Mouse (Mus musculus) heart, adult 18-20 months (tissue): ENCODE data around the gene Gli3. TPM values are rescaled to one million over a fixed set of nuclear protein-coding genes. Genes with fewer than 3 reads are reported as not detected.

Experiments
- DNase-seq, 2 experiments: peaks; one replicate each; pipeline ENCODE4 v3.0.0; 2021 to 2022; ENCODE audit warnings: mixed read lengths in 1 of 2
- total RNA-seq, 2 experiments: library from RNA; stranded (reverse); gene quantifications; 2 replicates each; pipeline ENCODE4 v1.2.3; 2021

Gene Gli3
- total RNA-seq, 2 experiments from 2014 or later = 1.3 to 2.6 TPM

DNA sequence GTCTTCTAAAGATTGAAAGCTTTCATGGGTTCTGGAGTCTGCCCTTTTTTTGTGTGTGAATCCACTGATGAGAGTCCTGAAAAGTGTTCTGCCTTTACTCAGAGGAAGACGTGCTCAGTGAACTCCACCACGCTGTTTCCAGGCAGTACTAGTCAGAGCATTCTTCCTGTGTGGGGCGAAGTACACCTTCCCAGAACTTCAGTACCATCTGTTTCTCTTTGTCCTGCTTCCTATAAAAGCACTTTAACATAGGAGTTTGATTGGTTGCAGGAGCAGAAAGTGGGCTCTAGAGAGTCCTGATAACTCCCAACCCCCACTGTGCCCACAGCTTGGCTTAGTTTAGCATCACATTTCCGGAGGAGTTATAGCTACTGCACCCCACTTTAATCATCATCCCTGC, 32.8 kb downstream of the Gli3 start:
- DNase-seq = no peak

- DNase-seq = no peak
Observed at GRCm38 (mm10) chr13:15498338-15498737, 35.3 kb downstream of the Gli3 start.

DNA sequence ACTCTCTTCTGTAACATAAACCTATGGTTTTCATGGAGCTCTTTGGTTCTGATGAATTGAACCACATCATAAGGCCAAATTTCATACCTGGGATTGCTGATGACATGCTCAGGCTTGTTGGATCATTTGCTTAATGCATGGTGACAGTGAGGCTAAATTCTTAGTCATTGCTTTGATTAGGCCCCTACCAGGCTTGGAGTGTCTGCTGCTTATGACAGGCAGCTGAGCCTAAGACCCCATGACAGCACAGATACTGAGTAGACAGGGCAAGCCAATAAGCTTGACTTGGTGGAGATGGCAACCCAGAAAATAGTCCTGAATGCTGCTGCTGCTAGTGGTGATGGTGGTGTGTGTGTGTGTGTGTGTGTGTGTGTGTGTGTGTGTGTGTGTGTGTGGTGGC, 47.9 kb downstream of the Gli3 start:
- DNase-seq = no peak

GRCm38 (mm10) chr13:15513114-15513513, 50.1 kb downstream of the Gli3 start:
- DNase-seq = no peak

DNA sequence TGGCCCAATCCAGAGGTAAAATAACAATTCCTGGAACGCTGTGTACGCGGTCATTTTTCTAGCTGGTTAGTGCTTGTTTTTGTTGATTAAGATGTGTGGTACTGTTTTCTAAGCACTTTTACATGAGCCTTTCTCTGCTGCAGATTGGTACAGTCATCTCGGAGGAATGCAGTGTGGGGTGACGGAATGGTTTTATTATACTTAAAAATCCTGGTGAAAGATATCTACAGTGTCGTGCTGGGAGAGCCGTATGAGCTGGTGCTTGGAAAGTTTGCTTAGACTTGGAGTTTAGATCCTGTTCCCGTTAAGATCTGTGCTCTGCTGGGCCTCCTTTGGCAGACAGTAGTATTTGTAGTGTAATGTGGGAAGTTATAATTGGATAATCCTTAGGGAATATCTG, 51.0 kb downstream of the Gli3 start:
- peak; percentile 13 to 15 for DNase-seq

GRCm38 (mm10) chr13:15517048-15517760, 54.2 kb downstream of the Gli3 start:
- no peak for DNase-seq

- DNase-seq = no peak
Observed at GRCm38 (mm10) chr13:15520353-15520752, 57.3 kb downstream of the Gli3 start.

DNA sequence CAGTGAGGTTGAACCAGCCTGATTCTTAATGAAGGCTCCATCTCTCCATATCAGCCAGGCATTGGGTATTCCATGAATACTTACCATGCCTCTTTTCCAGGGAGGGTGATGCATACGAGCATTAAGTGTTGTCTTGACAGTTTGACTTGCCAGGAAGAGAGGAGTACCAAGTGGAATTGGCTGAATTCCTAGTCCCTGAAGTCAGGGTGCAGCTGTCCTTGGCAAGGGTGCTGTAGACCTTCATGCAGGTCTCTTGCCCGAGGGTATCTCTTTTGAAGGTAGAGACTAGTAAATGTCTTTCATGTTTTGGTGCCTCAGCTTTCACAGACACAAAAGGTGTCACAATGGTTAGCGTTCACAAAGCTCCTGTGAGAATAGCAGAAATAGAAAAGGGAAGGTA, 59.1 kb downstream of the Gli3 start:
- DNase-seq = no peak

- DNase-seq = no peak
Observed at GRCm38 (mm10) chr13:15524208-15524607, 61.2 kb downstream of the Gli3 start.

DNA sequence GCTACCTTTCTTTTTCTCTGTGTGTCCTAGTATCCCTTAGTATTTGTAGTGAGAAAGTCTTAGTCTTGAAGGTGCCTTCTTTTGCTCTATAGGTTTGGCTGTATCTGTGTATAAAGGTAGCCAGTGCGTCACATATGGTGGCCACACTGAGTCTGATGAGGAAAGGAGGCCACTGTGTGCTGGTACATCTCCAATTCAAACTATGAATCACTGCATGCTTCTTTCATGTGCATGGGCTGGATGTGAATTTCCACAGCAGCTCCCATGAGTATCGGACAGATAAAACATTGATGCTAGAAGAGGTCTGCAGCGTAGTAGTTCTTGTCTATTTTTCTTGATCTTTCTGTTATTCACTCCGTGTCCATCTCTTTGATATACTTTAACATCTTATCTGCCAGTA, 63.7 kb downstream of the Gli3 start:
- no peak for DNase-seq

DNA sequence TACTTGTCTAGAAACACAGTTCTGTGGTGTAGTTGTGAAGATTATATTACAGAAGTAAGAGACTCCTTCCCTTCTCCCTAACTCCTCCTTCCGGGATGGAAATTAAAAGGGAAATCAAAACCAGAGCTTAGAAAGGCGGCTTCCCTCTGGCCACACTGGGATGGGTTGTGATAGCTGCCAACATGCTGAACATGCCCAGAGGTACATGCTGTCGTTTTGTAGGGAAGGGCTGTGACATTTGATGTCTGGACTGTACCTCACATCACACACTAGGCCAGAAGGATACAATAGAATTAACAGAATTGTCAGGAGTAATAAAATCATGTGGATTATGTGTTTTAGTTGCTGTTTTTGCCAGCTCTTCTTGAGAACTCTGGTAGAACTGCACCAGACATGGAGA, 68.5 kb downstream of the Gli3 start:
- no peak for DNase-seq

- no peak for DNase-seq
Observed at GRCm38 (mm10) chr13:15537206-15537605, 74.2 kb downstream of the Gli3 start.

DNA sequence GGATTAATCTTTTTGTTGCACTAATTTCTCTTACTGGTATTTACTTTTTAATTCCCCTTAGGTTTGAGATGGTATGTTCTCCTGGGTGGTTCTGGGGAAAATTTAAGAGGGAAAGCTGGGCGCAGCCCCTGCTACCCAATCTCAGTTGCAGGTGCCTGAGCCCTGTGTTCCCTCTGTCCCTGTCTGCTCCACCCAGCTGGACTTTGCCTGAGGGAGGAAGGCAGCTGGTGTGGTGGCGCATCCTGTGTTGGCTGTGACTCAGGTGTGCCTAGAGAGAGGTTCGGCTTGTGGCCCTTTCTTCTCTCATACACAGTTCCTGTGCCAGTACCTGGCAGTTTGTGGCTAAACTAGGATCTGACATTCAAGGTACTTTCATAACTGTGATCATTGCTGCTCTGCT, 74.6 kb downstream of the Gli3 start:
- DNase-seq = no peak

DNA sequence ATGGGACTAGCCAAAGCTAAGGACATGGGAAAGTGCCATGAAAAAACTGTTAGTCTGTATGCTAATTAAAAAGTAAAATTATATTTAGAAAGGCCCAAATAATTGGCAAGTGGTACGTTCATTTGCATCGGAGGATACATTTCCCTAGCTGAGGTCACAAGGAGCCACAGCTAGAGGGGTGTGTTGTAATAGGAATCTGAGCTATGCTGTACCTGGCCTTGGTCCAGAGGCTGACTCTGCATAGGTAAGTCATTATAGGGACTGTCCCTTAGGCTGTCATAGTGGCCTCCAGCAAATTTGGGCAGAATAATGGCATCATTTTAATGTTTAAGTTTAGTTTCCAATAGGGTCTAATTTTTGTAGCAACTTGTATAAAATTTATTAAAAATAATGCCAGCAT, 75.4 kb downstream of the Gli3 start:
- DNase-seq = no peak

DNA sequence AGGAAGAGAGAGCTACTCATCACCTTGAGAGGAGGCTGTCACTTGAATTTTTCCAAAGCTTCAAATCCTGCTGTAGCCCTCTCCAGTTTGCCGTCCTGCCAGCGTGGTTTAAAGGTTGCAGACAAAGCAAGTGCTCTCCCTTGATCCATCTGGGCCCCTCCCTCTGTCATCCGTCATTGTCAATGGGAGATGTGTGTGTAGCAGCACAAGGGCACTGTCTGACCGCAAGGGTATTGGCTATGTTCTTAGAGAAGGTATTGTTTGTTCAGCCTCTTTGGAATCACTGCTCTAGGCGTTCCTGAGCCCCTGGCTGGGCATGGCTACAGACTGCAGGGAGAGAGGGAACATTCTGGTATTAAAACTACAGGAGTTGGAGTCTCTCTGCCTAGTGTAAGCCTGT, 79.0 kb downstream of the Gli3 start:
- no peak for DNase-seq

- no peak for DNase-seq
Observed at GRCm38 (mm10) chr13:15543169-15543887, 80.3 kb downstream of the Gli3 start.

- DNase-seq = no peak
Observed at GRCm38 (mm10) chr13:15543888-15544640, 81.0 kb downstream of the Gli3 start.

GRCm38 (mm10) chr13:15545346-15545896, 82.4 kb downstream of the Gli3 start:
- peak; percentile 6 to 11 for DNase-seq

GRCm38 (mm10) chr13:15546258-15546657, 83.2 kb downstream of the Gli3 start:
- no peak for DNase-seq

- DNase-seq = no peak
Observed at GRCm38 (mm10) chr13:15549466-15549865, 86.4 kb downstream of the Gli3 start.

- DNase-seq = no peak
Observed at GRCm38 (mm10) chr13:15550027-15550602, 87.1 kb downstream of the Gli3 start.

- DNase-seq = no peak
Observed at GRCm38 (mm10) chr13:15550731-15551130, 87.7 kb downstream of the Gli3 start.

DNA sequence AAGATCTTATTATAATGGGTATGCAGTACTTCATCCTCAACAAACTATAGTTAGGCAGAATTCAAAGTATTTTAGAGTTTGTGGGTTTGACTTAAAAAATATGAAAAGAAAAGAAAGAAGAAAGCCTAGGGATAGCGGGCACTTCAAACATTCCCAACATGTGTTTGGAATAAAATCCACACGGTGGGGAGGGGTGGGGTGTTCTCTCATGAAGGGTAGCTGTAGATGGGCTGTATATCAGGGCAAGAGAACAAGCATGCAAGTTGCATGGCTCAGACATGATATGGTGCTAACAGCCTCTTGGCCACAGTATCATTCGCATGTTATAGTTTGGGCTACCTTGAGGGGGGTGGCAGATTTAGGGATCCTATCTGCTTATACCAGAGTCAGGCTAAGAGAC, 89.0 kb downstream of the Gli3 start:
- no peak for DNase-seq
